Mouse (Mus musculus) layer of hippocampus, adult 9-11 months (tissue): ENCODE data around the gene Polr2j.

Experiments
- DNase-seq: peaks from one replicate; pipeline ENCODE4 v3.0.0; 2022

Polr2j gene

GRCm38 (mm10) chr5:136168071-136168470 is 51.6 kb downstream of the Polr2j start:
- DNase-seq = no peak

GRCm38 (mm10) chr5:136169626-136170511 is 53.4 kb downstream of the Polr2j start:
- peak; percentile 66 for DNase-seq

GRCm38 (mm10) chr5:136170512-136171362 is 54.3 kb downstream of the Polr2j start, which contains the start of gene Orai2:
Orai2 (minus strand) TSS chr5:136170713.
- DNase-seq = peak; percentile 91

- peak; percentile 51 for DNase-seq
Observed at GRCm38 (mm10) chr5:136171363-136172341, 55.2 kb downstream of the Polr2j start.
